Mouse (Mus musculus): ENCODE measurements at regions not wholly inside any gene's neighbourhood (a gene's known extent, or its start where the extent isn't known, plus 50 kb on each side); places are given as distances from the start of the nearest gene placed in this dataset.

GRCm38 (mm10) chr2:138047361-138047760 is 209.0 kb upstream of the Btbd3 start:
- TF ChIP-seq CTCF (IDR thresholded peaks at IDR 0.05; ENCODE audit: low read depth, low read length) (no peak), POLR2A (IDR thresholded peaks at IDR 0.05; ENCODE audit: borderline replicate concordance, low read depth, low read length) (no peak)
